Mouse (Mus musculus): ENCODE results near the gene Arhgap27.
"Not testable (repeated sequence)": the region's sequence is repeated elsewhere in the genome, so short reads cannot be mapped to it uniquely, and the experiment has no call there.

The Arhgap27 gene

DNA sequence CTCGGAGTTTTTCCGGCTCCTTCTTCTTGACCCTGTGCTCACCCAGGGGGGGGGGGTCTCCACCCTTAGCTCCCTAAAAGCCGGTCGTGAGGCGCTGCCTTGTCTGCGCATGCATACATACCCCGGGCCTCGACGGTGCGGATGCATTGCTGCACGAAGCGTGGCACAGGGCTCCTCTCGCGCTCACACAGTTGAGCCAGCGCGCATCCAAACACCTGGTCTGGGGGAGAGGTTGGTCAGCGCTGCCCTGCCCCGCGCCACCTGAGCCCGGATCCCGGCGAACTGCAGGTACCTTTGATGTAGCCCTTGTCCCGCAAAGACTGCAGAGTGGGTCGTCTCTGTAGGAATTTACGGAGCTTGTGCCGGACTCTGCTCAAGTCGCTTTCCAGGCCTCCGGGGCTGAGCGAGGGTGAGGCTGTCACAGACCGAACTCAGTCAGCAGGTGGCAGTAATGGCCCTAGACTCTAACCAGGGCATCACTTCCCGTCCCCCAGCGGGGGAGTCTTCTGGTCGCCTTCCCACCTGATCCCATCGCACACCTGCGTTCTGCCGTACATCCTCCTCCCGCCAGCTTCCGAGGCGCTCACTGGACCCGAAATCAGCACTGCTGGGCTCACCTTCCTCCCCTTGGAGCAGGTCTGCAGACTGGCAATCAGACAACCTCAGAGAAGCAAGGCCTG lies 29.6 kb downstream of the Arhgap27 start:
- DNase-seq (ENCODE audit: low spot score in 2 of 2), result peak in 1 of 2 experiments; percentile 40

DNA sequence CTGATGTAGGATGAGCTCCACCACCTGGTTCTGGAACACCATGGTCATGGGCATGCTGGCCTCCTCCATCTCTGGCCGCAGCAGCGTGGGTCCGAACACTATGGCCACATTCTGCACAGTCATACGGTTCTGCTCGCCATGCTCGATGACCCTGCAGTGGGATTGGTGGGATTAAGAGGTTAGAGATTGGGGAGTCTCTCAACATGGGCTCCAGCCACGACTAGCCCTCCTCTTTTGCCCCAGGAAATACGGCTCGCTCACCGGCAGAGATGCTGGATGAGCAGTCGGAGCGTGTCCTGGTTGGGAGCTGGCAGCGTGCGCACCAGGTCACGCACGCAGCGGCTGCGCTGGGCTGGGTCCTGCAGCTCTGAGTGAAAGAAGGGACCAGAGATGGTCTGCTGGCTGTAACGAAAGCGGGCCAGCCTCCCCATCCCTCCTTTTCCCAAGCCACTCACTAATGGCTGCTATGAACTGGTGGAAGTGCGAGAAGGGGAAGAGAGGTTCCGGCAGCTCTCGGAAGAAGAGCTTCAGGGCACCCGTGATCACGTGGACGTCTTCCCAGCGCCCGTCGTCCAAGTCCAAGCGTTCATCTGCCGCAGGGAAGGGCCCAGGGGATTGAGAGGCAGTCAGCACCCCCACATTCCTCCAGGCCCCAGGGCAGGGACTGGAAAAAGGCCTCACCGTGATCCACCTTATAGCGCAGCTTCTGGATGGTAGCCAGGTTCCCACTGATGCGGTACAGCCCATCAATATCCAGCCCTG lies 30.4 kb downstream of the Arhgap27 start:
- DNase-seq (ENCODE audit: low spot score in 2 of 2), result no peak

DNA sequence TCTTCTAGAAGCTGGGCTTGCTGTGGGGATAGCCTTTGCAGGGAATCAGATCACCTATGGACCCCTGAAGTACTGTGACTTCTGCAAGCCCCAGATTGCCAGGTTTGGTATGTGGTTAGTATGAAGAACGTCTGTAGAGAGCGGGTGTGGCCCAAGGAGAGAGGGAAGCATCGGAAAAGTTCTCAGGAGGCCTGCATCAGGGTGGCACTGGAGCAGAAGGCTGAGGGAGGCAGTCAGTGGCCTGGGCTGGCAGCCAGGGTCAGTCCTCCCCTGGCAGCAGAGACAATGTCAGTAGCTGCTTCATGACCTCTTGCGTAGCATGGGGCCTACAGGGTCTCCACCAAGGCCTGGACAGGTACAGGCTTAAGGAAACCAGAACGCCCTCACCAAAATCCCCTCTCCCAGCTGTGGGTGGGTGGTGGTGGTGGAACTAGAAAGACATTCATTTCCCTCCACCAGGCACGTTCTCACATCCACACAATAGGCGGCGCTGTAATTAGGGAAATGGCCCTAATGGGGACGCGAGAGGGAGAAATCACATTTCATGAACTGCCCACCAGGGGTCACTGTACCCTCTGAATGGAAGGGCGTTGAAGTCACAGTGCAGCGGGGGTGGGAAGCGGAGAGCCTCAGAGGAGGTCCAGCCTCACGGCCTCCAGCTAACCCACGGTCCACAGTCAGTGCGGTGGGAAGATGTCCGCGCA lies 31.2 kb downstream of the Arhgap27 start:
- peak; percentile 35 to 89 for DNase-seq (ENCODE audit: low spot score in 2 of 2)

DNA sequence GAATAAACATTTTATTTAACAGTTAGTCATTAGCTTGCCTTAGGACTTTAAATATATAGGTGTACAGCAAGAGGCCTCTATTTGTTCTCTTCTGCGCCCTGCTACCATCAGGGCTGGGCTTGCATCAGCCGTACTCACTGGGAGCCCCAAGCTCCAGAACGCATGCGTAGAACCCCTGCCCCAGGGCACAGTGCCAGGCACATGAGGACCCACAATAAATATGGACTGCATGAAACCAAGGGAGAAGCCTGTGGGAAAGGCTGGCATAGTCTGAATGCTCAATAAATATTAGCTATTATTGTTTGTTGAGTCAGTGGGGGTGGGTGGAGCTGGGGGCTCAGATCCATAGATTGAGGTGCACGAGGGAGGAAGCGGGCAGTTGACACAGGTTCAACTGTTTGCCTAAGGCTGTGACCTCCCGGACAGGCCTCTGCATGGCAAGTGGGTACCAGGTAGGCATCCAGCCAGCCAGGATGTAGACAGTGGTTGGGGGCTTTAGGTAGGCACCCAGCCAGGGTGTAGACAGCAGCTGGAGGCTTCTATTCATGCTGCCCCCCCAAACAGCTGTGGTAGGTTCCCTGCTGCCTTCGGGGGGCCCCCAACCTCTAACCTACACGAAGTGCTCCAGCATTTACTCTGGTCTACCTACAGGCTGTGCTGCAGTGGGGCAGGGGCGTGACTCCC lies 31.8 kb downstream of the Arhgap27 start:
- no peak for DNase-seq (ENCODE audit: low spot score in 2 of 2)

DNA sequence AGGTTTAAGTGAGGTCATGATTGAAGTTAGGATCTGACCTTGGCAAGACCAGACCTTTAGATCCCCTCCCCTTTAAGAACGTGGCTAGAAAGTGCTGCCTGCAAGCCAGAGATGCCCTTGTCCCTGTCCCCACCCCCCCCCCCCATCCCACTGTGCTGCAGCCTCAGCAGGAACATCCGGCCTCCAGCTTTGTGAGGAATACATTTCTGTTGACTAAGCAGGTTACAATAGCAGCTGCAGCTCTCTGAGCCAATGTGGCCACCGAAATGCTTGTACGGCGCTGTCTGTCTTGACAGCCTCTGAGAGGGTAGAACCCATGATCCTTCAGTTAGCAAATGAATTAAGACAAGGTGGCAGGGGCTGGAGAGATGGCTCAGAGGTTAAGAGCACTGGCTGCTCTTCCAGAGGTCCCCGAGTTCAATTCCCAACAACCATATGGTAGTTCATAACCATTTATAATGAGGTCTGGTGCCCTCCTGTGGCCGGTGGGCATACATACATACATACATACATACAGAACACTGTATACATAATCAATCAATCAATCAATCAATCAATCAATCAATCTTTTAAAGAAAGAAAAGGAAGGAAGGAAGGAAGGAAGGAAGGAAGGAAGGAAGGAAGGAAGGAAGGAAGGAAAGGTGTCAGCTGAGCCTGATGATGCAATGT lies 32.7 kb downstream of the Arhgap27 start:
- no peak for DNase-seq (ENCODE audit: low spot score in 2 of 2)

DNA sequence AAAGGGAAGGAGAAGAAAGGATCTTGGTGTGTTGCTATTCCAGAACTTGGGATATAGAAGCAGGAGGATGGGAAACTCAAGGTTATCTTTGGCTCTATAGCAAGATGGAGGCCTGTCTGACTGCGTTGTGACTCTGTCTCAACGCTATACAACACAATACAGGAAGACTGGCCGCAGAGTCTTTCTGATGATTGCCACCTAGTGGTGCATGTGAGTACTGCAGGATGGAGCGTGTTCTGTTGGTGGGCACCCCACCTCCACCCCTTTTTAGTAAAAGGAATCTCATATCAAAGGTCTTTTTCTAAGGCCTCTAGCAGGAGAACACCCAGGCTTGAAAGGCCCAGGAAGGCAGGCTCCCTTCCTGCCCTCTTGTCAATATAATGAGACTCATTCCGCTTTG lies 36.5 kb downstream of the Arhgap27 start:
- peak in 1 of 2 experiments; percentile 84 for DNase-seq (ENCODE audit: low spot score in 2 of 2)

DNA sequence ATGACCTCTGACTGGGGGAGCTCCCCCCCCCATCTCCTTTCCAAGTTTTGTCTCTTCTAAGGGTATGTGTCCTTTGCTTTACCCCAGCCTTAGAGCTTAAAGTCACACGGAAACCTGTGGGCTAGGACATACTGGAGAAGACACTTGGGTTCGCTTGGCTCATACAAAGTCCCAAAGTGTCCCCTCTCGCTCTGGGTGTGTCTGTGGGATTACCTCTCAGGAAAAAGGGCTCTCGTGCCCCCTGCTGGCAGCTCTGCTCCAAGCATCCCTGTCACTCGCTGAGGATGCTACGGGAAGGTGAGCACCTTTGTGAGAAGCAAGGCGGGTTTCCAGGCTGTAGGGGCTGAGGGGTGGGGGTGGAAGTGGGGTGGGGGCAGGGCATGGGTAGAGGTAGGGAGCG lies 38.3 kb downstream of the Arhgap27 start:
- peak in 1 of 2 experiments; percentile 73 for DNase-seq (ENCODE audit: low spot score in 2 of 2)

DNA sequence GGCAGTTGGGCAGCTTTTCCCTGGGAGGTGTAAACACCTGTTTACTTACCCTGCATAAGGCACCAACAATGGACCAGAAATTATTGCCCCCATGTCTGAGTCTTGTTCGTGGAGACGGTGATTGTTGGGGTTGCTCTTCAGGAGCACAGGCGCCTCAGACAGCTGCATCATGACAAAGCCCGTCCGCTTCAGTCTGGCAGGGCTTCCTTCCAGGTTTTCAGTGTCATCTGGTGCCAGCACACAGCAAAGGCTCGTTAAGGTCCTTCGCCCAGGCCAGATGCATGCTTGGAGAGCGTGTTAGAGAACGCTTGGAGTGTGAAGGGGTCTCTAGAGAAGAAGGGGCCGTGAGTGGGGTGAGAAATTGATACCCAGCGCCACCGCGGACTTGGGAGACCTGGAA lies 38.8 kb downstream of the Arhgap27 start:
- no peak for DNase-seq (ENCODE audit: low spot score in 2 of 2)

DNA sequence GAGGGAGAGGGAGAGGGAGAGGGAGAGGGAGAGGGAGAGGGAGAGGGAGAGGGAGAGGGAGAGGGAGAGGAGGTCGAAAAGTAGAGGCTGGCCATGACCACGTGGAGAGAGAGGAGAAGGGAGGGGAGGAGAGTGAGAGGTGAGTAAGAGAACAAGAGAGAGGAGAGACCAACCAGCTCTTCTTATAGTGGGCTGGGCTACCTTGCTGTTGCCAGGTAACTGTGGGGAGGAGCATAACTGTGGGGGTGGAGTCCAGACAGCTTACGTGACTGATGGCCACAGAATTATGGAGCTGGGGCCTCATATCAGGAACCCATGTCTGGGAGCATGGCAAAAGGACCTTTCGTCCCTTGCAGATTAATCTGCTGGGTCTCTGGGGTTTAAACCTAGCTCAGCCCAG lies 40.7 kb downstream of the Arhgap27 start:
- DNase-seq (ENCODE audit: low spot score in 2 of 2), result not testable (repeated sequence)

DNA sequence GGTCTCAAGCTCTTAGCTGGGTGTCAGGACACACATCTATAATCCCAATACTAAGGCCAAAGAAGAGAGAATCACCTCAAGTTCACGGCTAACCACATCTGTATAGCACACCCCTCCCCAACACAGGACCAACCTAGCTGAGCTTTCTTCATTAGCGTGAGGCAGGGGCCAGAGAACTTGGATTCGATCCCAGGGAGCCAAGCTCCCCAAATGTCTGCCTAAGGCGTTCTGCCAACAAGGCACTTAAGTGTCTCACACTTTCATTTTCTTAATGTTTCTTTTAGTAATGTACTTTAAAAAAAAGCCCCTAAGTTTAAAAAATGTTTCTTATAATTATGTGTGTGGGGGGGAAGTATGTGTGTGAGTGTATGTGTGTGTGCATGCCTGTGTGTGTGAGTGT lies 42.8 kb downstream of the Arhgap27 start:
- DNase-seq (ENCODE audit: low spot score in 2 of 2), result no peak

DNA sequence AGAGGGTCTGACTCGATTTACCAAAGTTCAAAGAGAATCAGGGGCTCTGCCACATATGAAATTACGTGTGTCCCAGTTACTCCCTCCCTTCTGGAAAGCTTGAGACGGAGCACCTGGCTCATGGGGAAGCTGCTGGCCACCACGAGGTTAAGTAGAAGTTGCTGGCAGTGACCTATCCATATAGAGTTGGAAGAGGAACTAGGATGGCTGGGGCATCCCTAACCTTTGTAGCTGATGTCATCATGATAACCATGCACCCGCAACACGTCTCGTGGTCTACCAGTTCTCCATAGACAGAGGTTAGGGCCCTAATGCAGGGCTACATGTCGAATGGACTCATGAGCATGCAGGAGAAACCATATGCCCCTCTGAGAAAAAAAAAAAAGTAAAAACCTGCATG lies 43.3 kb downstream of the Arhgap27 start:
- no peak for DNase-seq (ENCODE audit: low spot score in 2 of 2)

DNA sequence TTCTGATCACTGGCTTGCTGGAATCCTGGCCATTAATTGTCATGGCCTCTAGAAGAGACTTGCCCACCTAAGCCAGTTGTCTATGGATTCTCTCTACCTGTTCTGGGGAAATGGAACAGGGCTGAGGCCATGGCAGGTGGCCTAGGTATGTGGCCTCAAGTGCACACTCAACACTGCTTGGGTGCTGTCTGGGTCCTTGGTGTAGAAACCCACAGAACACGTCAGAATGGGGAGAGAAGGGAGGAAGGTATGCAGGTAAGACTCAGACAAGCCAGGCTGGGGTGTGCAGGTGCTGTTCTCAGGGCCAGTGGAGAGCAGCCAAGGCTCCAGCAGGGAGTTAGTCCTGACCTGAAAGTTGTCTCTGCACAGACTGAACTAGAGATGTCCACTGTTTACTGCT lies 45.5 kb downstream of the Arhgap27 start:
- no peak for DNase-seq (ENCODE audit: low spot score in 2 of 2)

DNA sequence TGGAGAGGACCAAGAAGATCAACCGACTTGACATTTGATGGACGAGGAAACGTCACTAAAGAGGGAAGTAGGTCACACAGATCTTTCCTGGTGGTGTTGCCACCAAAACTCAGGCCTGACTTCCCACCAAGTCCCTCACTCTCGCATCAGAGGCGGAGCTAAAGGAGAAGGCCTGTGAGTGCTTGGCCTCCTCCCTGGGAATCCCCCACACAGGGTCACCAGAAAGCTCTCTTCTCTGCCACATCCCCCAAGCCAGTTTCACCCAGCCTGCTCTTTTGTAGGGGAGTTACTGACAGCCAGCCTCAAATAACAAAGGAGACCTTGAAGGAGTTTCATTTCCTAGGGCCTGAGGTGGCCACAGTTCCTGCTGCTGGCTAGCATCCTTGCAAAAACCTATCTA lies 48.1 kb downstream of the Arhgap27 start:
- DNase-seq (ENCODE audit: low spot score in 2 of 2), result no peak

DNA sequence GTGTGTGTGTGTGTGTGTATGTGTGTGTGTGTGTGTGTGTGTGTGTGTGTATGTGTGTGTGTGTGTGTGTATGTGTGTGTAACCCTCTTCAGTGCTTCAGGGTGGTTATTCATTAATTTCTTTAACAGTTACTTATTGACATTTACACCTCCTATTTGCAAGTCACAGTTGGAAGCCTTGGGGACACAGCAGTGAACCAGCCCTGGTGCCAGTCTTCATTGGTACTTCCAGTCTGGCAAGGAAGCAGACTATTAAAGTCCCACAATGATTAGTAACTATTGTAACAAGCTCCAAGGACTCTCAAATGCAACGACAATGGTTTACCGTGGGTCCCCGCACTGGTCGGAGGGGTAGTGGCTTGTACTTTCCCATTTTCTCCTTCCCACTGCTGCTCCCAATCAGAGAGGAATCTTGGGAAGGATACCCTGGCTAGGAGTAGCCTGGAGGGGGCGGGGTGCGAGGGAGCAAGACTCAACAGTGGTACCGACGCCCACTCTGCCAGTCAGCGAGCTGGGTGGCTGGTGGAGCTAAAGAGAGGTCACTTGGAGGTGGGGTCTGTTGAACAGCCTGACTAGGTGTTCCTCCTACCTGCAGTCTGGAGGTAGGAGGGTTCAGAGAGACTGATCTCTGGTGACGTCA lies 48.6 kb downstream of the Arhgap27 start:
- no peak for DNase-seq (ENCODE audit: low spot score in 2 of 2)

DNA sequence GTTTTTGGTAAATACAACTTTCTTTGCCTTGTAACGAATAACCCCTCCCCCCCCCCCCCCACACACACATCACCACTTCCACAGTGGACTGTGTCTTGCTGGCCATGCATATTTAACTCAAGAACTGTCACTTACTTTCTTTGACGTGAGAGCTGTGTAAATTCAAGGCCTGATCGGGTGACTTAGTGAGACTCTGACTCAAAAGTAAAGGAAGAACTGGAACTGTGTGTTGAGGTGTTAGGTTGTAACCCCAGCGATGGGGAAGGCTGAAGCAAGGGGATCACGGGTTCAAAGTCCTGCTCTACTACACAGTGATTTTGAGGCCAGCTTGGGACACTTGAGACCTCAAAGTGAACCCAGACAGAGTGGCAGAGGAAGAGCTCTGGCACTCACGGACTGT lies 50.0 kb downstream of the Arhgap27 start:
- no peak for DNase-seq (ENCODE audit: low spot score in 2 of 2)

DNA sequence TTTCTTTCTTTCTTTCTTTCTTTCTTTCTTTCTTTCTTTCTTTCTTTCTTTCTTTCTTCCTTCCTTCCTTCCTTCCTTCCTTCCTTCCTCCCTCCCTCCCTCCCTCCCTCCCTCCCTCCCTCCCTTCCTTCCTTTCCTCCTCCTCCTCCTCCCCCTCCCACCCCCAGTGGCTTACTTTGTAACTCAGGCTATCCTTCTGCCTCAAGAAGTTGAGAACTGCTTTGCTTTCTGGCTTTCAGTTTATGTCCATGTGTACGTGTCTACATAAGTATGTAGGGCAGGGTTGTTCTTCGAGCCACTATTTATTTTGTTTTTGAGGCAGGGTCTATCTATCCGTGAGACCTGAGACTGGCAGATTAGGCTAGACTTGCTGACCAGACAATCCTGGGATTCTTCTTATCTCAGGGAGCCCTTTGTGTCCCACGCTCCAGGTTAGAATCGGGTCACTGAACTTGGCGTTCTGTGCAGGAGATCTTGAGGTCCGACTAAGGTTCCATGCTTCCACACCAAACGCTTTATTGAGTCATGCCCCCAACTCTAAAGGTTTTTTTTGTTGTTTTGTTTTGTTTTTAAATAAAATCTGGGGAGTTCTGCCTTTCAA lies 50.7 kb downstream of the Arhgap27 start:
- DNase-seq (ENCODE audit: low spot score in 2 of 2), result no peak

DNA sequence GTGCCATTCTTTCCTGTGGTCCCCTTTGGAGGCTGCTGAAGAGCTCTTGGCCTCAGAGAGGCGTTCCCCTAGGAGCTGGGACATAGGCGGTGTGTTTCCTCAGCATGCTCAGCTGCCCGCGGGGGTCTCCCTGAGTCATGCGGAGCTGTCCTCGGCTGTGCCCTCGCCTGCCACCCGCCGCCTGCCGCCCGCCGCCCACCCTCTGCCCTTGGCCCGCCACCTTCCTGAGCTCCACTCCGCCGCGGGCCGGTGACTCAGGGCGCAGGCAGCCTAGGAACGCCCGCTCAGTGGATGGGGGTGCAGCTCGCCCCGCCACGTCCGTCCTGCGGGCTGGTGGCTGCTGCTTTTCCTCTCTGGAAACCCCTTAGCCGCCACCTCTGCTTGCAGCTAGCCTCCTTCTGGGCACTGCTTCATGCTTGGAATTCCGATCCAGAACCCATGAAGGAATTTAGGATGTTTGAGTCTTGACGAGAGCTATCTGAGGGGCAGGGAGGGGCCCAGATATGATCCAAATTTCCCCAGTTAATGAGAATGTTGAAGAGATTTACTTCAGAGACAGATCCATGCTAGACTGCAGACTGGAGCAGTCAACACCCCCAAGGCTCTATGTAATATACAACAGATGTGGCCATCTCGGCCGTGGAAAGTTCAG lies 51.4 kb downstream of the Arhgap27 start:
- DNase-seq (ENCODE audit: low spot score in 2 of 2), result no peak

DNA sequence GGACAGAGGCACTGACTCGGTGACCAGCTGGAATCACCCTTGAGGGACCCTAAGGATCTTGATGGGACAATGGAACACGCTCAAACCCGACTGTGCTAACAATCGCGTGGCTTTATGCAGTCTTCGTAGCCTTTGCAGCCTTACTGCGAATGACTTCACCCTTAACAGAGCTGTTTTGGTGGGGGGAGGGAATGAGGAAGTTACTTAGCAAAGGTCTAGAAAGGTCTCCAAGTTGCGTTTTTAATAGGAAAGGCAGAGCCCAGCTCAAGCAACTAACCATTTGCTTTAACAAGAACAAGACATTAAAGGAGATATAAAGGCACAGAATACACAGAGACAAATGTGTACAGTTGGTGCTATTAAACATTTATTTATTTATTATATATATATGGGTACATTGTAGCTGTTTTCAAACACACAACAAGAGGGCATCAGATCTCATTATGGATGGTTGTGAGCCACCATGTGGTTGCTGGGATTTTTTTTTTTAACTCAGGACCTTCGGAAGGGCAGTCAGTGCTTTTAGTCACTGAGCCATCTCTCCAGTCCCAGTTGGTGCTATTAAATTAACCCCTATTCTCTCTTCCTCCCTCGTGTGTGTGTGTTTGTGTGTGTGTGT lies 53.4 kb downstream of the Arhgap27 start:
- DNase-seq (ENCODE audit: low spot score in 2 of 2), result no peak

DNA sequence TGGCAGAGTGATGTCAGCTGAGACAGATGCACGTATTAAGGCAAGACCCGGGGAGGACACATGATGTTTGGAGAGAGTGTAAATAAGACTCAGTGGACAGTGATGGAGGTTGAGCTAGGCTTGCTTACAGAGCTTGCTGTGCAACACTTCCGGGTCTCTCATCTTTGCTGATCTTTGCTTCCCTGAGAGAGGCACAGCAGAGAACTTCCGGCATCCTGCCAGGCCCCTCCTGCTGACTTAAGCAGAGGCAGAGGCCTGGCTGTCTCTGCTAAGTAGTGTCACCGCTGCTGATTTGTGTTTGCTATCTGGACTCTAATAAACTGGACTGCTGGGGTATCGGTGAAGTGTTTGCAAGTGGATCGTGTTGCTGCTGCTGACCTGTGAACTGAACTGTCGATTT lies 55.6 kb downstream of the Arhgap27 start:
- no peak for DNase-seq (ENCODE audit: low spot score in 2 of 2)

DNA sequence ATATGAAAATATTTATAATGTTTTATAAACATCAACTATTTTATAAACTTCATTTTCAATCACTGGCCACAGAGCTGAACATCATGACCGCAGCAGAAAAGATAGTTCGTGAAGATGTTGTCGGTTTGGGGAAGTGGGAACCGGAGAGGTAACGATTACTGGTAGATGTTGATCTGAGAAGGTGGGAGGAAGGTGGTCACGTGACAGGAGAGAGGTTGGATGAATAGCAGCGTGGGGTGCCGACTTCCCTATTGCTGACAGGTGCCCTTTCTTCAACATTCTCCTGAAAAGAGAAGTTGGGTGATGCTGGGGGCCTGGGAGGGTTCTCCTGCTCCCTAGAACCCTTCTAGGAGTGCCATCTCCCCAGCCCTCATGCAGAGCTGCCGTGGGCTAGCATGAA lies 59.0 kb downstream of the Arhgap27 start:
- no peak for DNase-seq (ENCODE audit: low spot score in 2 of 2)
